Mouse (Mus musculus) heart, adult 2 months (tissue): ENCODE measurements around the gene Ylpm1.

ENCODE experiments used
- CTCF ChIP-seq: fragments of 200-600 bp; IDR thresholded peaks from 2 replicates; pipeline ENCODE4 v1.8.1; 2022; ENCODE audit warnings: antibody characterized with exemption, mild to moderate bottlenecking, moderate library complexity
- EP300 ChIP-seq: fragments of 200-500 bp; IDR thresholded peaks from 2 replicates; pipeline ENCODE4 v1.6.1; 2011; ENCODE audit warnings: low read depth, low read length, control low read depth; ENCODE audit not compliant: insufficient read depth
- POLR2A ChIP-seq: fragments of 200-500 bp; IDR thresholded peaks from 2 replicates; pipeline ENCODE4 v1.6.1; 2011; ENCODE audit warnings: mild to moderate bottlenecking, low read depth, low read length, control low read depth; ENCODE audit not compliant: insufficient read depth

- TF ChIP-seq CTCF (no peak), POLR2A (no peak), EP300 (no peak)
These were observed 119.6 kb downstream of the Ylpm1 start for GRCm38 (mm10) chr12:85115678-85116077.
